Mouse (Mus musculus) hindbrain, embryonic 14.5 days (tissue): ENCODE measurements around the gene Ptprn2. TPM values are rescaled to one million over a fixed set of nuclear protein-coding genes. Genes with fewer than 3 reads are reported as not detected.
A peak's percentile ranks its signal among the peaks of the same experiment; 100 is the strongest.

Experiments
- ATAC-seq: fragments of 200-750 bp; cut with Nextera tagmentation; 2 replicates; pipeline ENCODE4 v1.8.0; 2017; ENCODE audit warnings: moderate number of reproducible peaks, mild to moderate bottlenecking, moderate TSS enrichment, moderate library complexity; ENCODE audit not compliant: low FRiP score
- DNase-seq: peaks from one replicate; pipeline ENCODE4 v3.0.0-alpha.2; 2015; ENCODE audit warnings: low spot score
- H3K27ac ChIP-seq: fragments of 300-500 bp; sonication (generic); 2 replicates; pipeline ENCODE4 v1.5.1; 2014; ENCODE audit warnings: mild to moderate bottlenecking, moderate library complexity
- H3K27me3 ChIP-seq: fragments of 300-500 bp; sonication (generic); 2 replicates; pipeline ENCODE4 v1.6.1; 2014; ENCODE audit warnings: mild to moderate bottlenecking, low read length, mixed read lengths; ENCODE audit not compliant: control insufficient read depth, insufficient read depth
- H3K36me3 ChIP-seq: fragments of 300-500 bp; sonication (generic); replicated peaks from 2 replicates; pipeline ENCODE4 v1.6.1; 2014; ENCODE audit not compliant: control insufficient read depth, insufficient read depth
- H3K4me1 ChIP-seq: fragments of 300-500 bp; sonication (generic); replicated peaks from 2 replicates; pipeline ENCODE4 v1.6.1; 2014; ENCODE audit warnings: antibody characterized with exemption, low read length, mixed read lengths; ENCODE audit not compliant: control insufficient read depth, insufficient read depth
- H3K4me2 ChIP-seq: fragments of 300-500 bp; sonication (generic); replicated peaks from 2 replicates; pipeline ENCODE4 v1.6.1; 2014; ENCODE audit warnings: mild to moderate bottlenecking, moderate library complexity
- H3K4me3 ChIP-seq: fragments of 300-500 bp; sonication (generic); replicated peaks from 2 replicates; pipeline ENCODE4 v1.5.1; 2014; ENCODE audit warnings: mild to moderate bottlenecking, low read length
- H3K9ac ChIP-seq: fragments of 300-500 bp; sonication (generic); 2 replicates; pipeline ENCODE4 v1.6.1; 2014
- H3K9me3 ChIP-seq: fragments of 300-500 bp; sonication (generic); 2 replicates; pipeline ENCODE4 v1.6.1; 2016; ENCODE audit warnings: low read length; ENCODE audit not compliant: control insufficient read depth
- whole genome bisulfite sequencing: fragments of 180-500 bp; shearing (Covaris S2); extraction: QIAGEN DNeasy Blood & Tissue Kit; methylation state at CpG from one replicate; pipeline ENCODE4 v1.1.7; 2014; 5-methylcytosine and 5-hydroxymethylcytosine counted together
- microRNA counts: library from miRNA; unstranded; fragments of <30 nt; microRNA quantifications from one replicate; lab custom pipeline; 2016
- microRNA-seq: library from miRNA; unstranded; fragments of <30 nt; microRNA quantifications from one replicate; pipeline ENCODE4, GENCODE M21; 2016
- polyA plus RNA-seq: library from polyadenylated mRNA; unstranded; fragments of >200 nt; fragmentation: Nextera tagmentation; extraction: Ambion mirVana; gene quantifications from 2 replicates; pipeline ENCODE4 v1.2.1, GENCODE M21; 2014

The Ptprn2 gene
- polyA plus RNA-seq, 1 experiment from 2014 or later: 17.5 TPM

- Histone ChIP-seq H3K9ac (peak overlapping the region; percentile 9; the same call in 1 of the 2 replicates), H3K4me1 (peaks cover 19% of the 10 kb centered on the region), H3K36me3 (no peaks in the 10 kb centered on the region), H3K27ac (peak overlapping the region; percentile 60), H3K9me3 (0 out of 2 replicates have a peak, but pooled peaks cover 4% of the 10 kb centered on the region), H3K4me3 (no peak overlapping the region), H3K27me3 (no peaks in the 10 kb centered on the region), H3K4me2 (no peak overlapping the region)
- DNase-seq (no peak), ATAC-seq (peak; percentile 49; the same call in 1 of the 2 replicates)
- 29% methylated on average over 5 of the region's 5 CpGs for WGBS
Observed at GRCm38 (mm10) chr12:117305625-117306105, 820.1 kb downstream of the Ptprn2 start.

GRCm38 (mm10) chr12:117312079-117312478, 826.6 kb downstream of the Ptprn2 start:
- ATAC-seq (no peak), DNase-seq (no peak)
- Histone ChIP-seq H3K9ac (no peak overlapping the region), H3K36me3 (no peaks in the 10 kb centered on the region), H3K4me3 (no peak overlapping the region), H3K4me2 (no peak overlapping the region), H3K27ac (no peak overlapping the region), H3K9me3 (0 out of 2 replicates have a peak, but pooled peaks cover 1% of the 10 kb centered on the region), H3K4me1 (no peaks in the 10 kb centered on the region), H3K27me3 (no peaks in the 10 kb centered on the region)
- 86% methylated on average over 6 of the region's 6 CpGs for WGBS

- no peak overlapping the region for H3K9ac ChIP-seq
- peak; percentile 62; the same call in 1 of the 2 replicates for ATAC-seq
- no peaks in the 10 kb centered on the region for H3K27me3 ChIP-seq
- DNase-seq: no peak
- H3K4me3 ChIP-seq: no peak overlapping the region
- H3K4me2 ChIP-seq: no peak overlapping the region
- H3K36me3 ChIP-seq: no peaks in the 10 kb centered on the region
- H3K4me1 ChIP-seq: no peaks in the 10 kb centered on the region
- H3K9me3 ChIP-seq: 0 out of 2 replicates have a peak, but pooled peaks cover 7% of the 10 kb centered on the region
- 33% methylated on average over 2 of the region's 2 CpGs for WGBS
- no peak overlapping the region for H3K27ac ChIP-seq
Observed at GRCm38 (mm10) chr12:117314987-117315386, 829.5 kb downstream of the Ptprn2 start.

DNA sequence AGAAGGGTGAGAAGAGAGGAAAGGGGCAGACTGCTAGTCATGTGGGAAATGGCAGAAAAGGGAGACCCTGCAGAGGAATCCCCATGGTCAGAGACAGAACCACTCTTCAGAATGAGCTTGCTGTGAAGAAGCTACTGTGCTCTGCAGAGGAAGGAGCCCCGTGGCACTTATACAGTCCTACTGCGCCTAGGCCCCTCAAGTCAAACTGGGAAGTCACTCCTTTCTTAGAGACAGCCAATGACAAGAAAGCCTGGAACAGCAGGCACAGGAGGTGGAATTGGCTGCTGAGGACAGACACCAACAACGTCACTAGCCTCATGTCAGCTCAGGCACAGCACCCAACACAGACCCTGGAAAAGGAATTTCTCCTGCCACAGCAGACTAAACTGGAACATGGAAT, 830.1 kb downstream of the Ptprn2 start:
- H3K27ac ChIP-seq: no peak overlapping the region
- no peak overlapping the region for H3K4me2 ChIP-seq
- no peaks in the 10 kb centered on the region for H3K36me3 ChIP-seq
- no peaks in the 10 kb centered on the region for H3K27me3 ChIP-seq
- no peak for DNase-seq
- H3K9me3 ChIP-seq: 0 out of 2 replicates have a peak, but pooled peaks cover 7% of the 10 kb centered on the region
- no peak for ATAC-seq
- H3K4me3 ChIP-seq: no peak overlapping the region
- no peaks in the 10 kb centered on the region for H3K4me1 ChIP-seq
- no peak overlapping the region for H3K9ac ChIP-seq
- WGBS: 76% methylated on average over 3 of the region's 3 CpGs

GRCm38 (mm10) chr12:117318229-117318628, 832.7 kb downstream of the Ptprn2 start:
- Histone ChIP-seq H3K4me2 (no peak overlapping the region), H3K4me1 (no peaks in the 10 kb centered on the region), H3K4me3 (no peak overlapping the region), H3K9ac (no peak overlapping the region), H3K27ac (no peak overlapping the region), H3K9me3 (0 out of 2 replicates have a peak, but pooled peaks cover 7% of the 10 kb centered on the region), H3K27me3 (no peaks in the 10 kb centered on the region), H3K36me3 (no peaks in the 10 kb centered on the region)
- no peak for DNase-seq
- no peak for ATAC-seq
- 96% methylated on average over 3 of the region's 3 CpGs for WGBS

- no peak overlapping the region for H3K9ac ChIP-seq
- no peak overlapping the region for H3K4me2 ChIP-seq
- ATAC-seq (no peak), DNase-seq (no peak)
- no peaks in the 10 kb centered on the region for H3K4me1 ChIP-seq
- no peaks in the 10 kb centered on the region for H3K36me3 ChIP-seq
- no peak overlapping the region for H3K27ac ChIP-seq
- no peaks in the 10 kb centered on the region for H3K27me3 ChIP-seq
- no peak overlapping the region for H3K4me3 ChIP-seq
- WGBS: 87% methylated on average over 3 of the region's 3 CpGs
- no peaks in the 10 kb centered on the region for H3K9me3 ChIP-seq
Observed at GRCm38 (mm10) chr12:117323017-117323416, 837.5 kb downstream of the Ptprn2 start.

MicroRNAs encoded within 50 kb of the gene (microRNA counts, 519-probe panel; counts per million panel counts)
- 5,167 counts per million, percentile 59 among the panel's probes with 10 or more counts for microRNA mmu-miR-153 (lab: Ali Mortazavi, UCI)

Small RNA genes within 50 kb of the gene (microRNA-seq; reads per million reads assigned to microRNA genes)
- 2,748 reads per million, percentile 86 among the genes with 10 or more reads in this experiment for gene Mir153

Other genes starting within 250 kb of the Ptprn2 start
- 17.9 and 18.3 TPM in 2 replicates for gene Wdr60, start 222.7 kb upstream of the Ptprn2 start, polyA plus RNA-seq
- gene Gm11027, start 210.3 kb upstream of the Ptprn2 start, polyA plus RNA-seq: not detected in 2 replicates
- gene Esyt2, start 204.5 kb upstream of the Ptprn2 start, polyA plus RNA-seq: 17.2 and 19.1 TPM in 2 replicates
- gene Ncapg2, start 80.3 kb upstream of the Ptprn2 start, polyA plus RNA-seq: 8.1 and 10.5 TPM in 2 replicates